17 mouse cellular contexts compared by ENCODE assay signal in the genomic region with DNA sequence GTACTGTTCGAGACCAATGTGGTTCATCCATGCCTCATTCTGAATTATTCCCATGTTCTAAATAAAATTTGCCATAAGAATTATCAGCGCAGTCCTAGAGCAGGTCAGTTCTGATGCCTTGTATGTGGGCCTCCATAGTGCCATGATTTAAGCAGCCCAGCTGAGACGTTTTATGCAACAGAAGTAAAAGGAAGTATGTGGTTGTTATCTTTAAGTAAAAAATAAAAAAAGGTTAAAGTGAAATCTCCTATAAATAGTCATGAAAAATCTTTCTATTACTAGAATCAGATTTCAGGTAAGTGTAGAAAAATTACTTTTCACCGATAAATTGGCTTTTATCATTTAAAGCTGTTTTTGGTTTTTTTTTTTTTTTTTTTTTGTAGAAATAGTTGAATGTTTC.
A peak's percentile ranks its signal among the peaks of the same experiment; 100 is the strongest.
DNase-seq lines count a peak whose midpoint lies in the region; ATAC-seq and TF ChIP-seq lines count a peak whose summit lies in the region.
"Had no signal": no experiment of that assay in that cellular context is flagged by ENCODE, and none has a peak within 500 bp of the region (broad histone marks: within the 10 kb centered on the region; RNA-seq: fewer than 3 reads in every experiment).

No protein-coding gene starts in this region.

- no peak for ATAC-seq in intestine, embryonic 14.5 days (replicated peaks; ENCODE audit: low FRiP score, low TSS enrichment, low read depth)
- ATAC-seq in intestine, embryonic 15.5 days = no peak
- ATAC-seq in lung, embryonic 15.5 days (ENCODE audit: borderline replicate concordance, extremely low read depth, low FRiP score, low TSS enrichment) = no peak
- ATAC-seq in embryonic facial prominence, embryonic 11.5 days (replicated peaks; ENCODE audit: insufficient number of reproducible peaks, low FRiP score, low TSS enrichment, low read depth) = no peak
- ATAC-seq: midbrain, embryonic 16.5 days had no signal

- no peak overlapping the region for H3K4me3 ChIP-seq in intestine, embryonic 14.5 days (ENCODE audit: low read depth, low read length)
- no peak overlapping the region for H3K4me3 ChIP-seq in intestine, embryonic 15.5 days (replicated peaks)
- H3K4me3 ChIP-seq in lung, embryonic 15.5 days = no peak overlapping the region
- H3K4me3 ChIP-seq in embryonic facial prominence, embryonic 11.5 days (ENCODE audit: low read depth, low read length) = no peak overlapping the region
- no peak overlapping the region for H3K4me3 ChIP-seq in myocyte
- H3K4me3 ChIP-seq: forebrain, embryonic 12.5 days; heart, adult 2 months; heart, embryonic 15.5 days; stomach, embryonic 15.5 days had no signal

- no peaks in the 10 kb centered on the region for H3K79me2 ChIP-seq in myocyte (ENCODE audit: control insufficient read depth, insufficient read depth)

- H3K9me3 ChIP-seq in intestine, embryonic 14.5 days (ENCODE audit: control insufficient read depth, low read length) = no peaks in the 10 kb centered on the region
- H3K9me3 ChIP-seq in intestine, embryonic 15.5 days = no peaks in the 10 kb centered on the region
- H3K9me3 ChIP-seq in lung, embryonic 15.5 days = no peaks in the 10 kb centered on the region
- H3K9me3 ChIP-seq in embryonic facial prominence, embryonic 11.5 days (replicated peaks; ENCODE audit: control insufficient read depth, low read length) = no peaks in the 10 kb centered on the region
- H3K9me3 ChIP-seq: forebrain, embryonic 12.5 days; heart, embryonic 15.5 days; megakaryocyte, embryonic 14.5 days; stomach, embryonic 15.5 days had no signal

- no peaks in the 10 kb centered on the region for H3K27me3 ChIP-seq in intestine, embryonic 14.5 days (replicated peaks; ENCODE audit: control insufficient read depth, insufficient read depth, low read length)
- H3K27me3 ChIP-seq in intestine, embryonic 15.5 days (replicated peaks) = no peaks in the 10 kb centered on the region
- no peaks in the 10 kb centered on the region for H3K27me3 ChIP-seq in lung, embryonic 15.5 days
- H3K27me3 ChIP-seq in embryonic facial prominence, embryonic 11.5 days (ENCODE audit: control insufficient read depth, insufficient read depth, low read length) = no peaks in the 10 kb centered on the region
- no peaks in the 10 kb centered on the region for H3K27me3 ChIP-seq in myocyte (ENCODE audit: control insufficient read depth, insufficient read depth, insufficient read length)
- H3K27me3 ChIP-seq: heart, embryonic 15.5 days; stomach, embryonic 15.5 days had no signal

- intact Hi-C loops in left cerebral cortex, postnatal 25 days (cut with DNase I) = no loop called here

- TF ChIP-seq POLR2A in myocyte (IDR thresholded peaks at IDR 0.05; ENCODE audit: insufficient read length, low read depth) = no peak

- no peak overlapping the region for H3K9ac ChIP-seq in intestine, embryonic 14.5 days (ENCODE audit: low read length)
- H3K9ac ChIP-seq in intestine, embryonic 15.5 days = no peak overlapping the region
- H3K9ac ChIP-seq in lung, embryonic 15.5 days = no peak overlapping the region
- no peak overlapping the region for H3K9ac ChIP-seq in embryonic facial prominence, embryonic 11.5 days (replicated peaks; ENCODE audit: low read length)
- H3K9ac ChIP-seq: forebrain, embryonic 12.5 days; stomach, embryonic 15.5 days had no signal

- no peaks in the 10 kb centered on the region for H3K36me3 ChIP-seq in intestine, embryonic 14.5 days (ENCODE audit: control insufficient read depth, insufficient read depth, low read length)
- no peaks in the 10 kb centered on the region for H3K36me3 ChIP-seq in intestine, embryonic 15.5 days
- no peaks in the 10 kb centered on the region for H3K36me3 ChIP-seq in lung, embryonic 15.5 days
- no peaks in the 10 kb centered on the region for H3K36me3 ChIP-seq in embryonic facial prominence, embryonic 11.5 days (replicated peaks; ENCODE audit: control insufficient read depth, insufficient read depth, low read depth, low read length)
- H3K36me3 ChIP-seq in myocyte (ENCODE audit: control insufficient read depth, insufficient read depth) = no peaks in the 10 kb centered on the region
- H3K36me3 ChIP-seq: forebrain, embryonic 12.5 days; heart, embryonic 15.5 days; stomach, embryonic 15.5 days had no signal

- DNase-seq in intestine, embryonic 14.5 days (ENCODE audit: low spot score) = no peak
- no peak for DNase-seq in lung, postnatal 25 days (ENCODE audit: low spot score)
- no peak for DNase-seq in embryonic facial prominence, embryonic 11.5 days (ENCODE audit: low spot score)
- DNase-seq in left cerebral cortex, postnatal 25 days (ENCODE audit: low spot score in 2 of 2) = no peak
- DNase-seq: cerebellum, adult 2 months; heart, adult 2 months; left cerebral cortex, postnatal 4 days; lung, adult 18-20 months; thymus, adult 18-20 months had no signal

- H3K4me2 ChIP-seq in intestine, embryonic 14.5 days (ENCODE audit: low read length) = no peak overlapping the region
- no peak overlapping the region for H3K4me2 ChIP-seq in intestine, embryonic 15.5 days (replicated peaks)
- H3K4me2 ChIP-seq in lung, embryonic 15.5 days = no peak overlapping the region
- H3K4me2 ChIP-seq in embryonic facial prominence, embryonic 11.5 days (ENCODE audit: low read depth, low read length) = no peak overlapping the region
- peak overlapping the region; percentile 10 for H3K4me2 ChIP-seq in myocyte (ENCODE audit: low read depth)
- H3K4me2 ChIP-seq: forebrain, embryonic 12.5 days; stomach, embryonic 15.5 days had no signal

- 79% methylated on average over 4 of the region's 4 CpGs for WGBS in intestine, embryonic 14.5 days
- 76% methylated on average over 4 of the region's 4 CpGs for WGBS in intestine, embryonic 15.5 days
- 78% methylated on average over 4 of the region's 4 CpGs for WGBS in lung, embryonic 15.5 days
- WGBS in embryonic facial prominence, embryonic 11.5 days = 85% methylated on average over 4 of the region's 4 CpGs

- H3ac ChIP-seq in myocyte (ENCODE audit: control insufficient read depth, insufficient read length) = no peak overlapping the region

- H3K4me1 ChIP-seq in intestine, embryonic 14.5 days (replicated peaks; ENCODE audit: control insufficient read depth, insufficient read depth, low read length) = peaks cover 58% of the 10 kb centered on the region
- H3K4me1 ChIP-seq in intestine, embryonic 15.5 days (replicated peaks) = peaks cover 12% of the 10 kb centered on the region
- H3K4me1 ChIP-seq in lung, embryonic 15.5 days = peaks cover 47% of the 10 kb centered on the region
- no peaks in the 10 kb centered on the region; the same call in 1 of the 2 replicates for H3K4me1 ChIP-seq in embryonic facial prominence, embryonic 11.5 days (ENCODE audit: control insufficient read depth, insufficient read depth, low read length)

- H3K27ac ChIP-seq in intestine, embryonic 14.5 days (ENCODE audit: low read depth) = peak overlapping the region; percentile 38
- H3K27ac ChIP-seq in intestine, embryonic 15.5 days = no peak overlapping the region
- peak overlapping the region; percentile 65 for H3K27ac ChIP-seq in lung, embryonic 15.5 days
- peak overlapping the region; percentile 1; the same call in 1 of the 2 replicates for H3K27ac ChIP-seq in embryonic facial prominence, embryonic 11.5 days (replicated peaks; ENCODE audit: low read depth, low read length)
- H3K27ac ChIP-seq: forebrain, embryonic 12.5 days; heart, adult 2 months had no signal

TF ChIP-seq in myocyte, 11 proteins besides CTCF, POLR2A, EP300 and RAD21:
- TF ChIP-seq MAX (IDR thresholded peaks at IDR 0.05; ENCODE audit: low read depth) (no peak), REST (IDR thresholded peaks at IDR 0.05; ENCODE audit: insufficient read depth, insufficient read length) (no peak), TCF12 (IDR thresholded peaks at IDR 0.05; ENCODE audit: insufficient read depth, poor library complexity, severe bottlenecking) (no peak), MYOD1 (IDR thresholded peaks at IDR 0.05; ENCODE audit: control insufficient read depth in 1 of 3, insufficient read length in 2 of 3, low read depth in 2 of 3) (no peak), POLR2AphosphoS2 (IDR thresholded peaks at IDR 0.05; ENCODE audit: insufficient read length, low read depth) (no peak), SRF (IDR thresholded peaks at IDR 0.05; ENCODE audit: control insufficient read depth, insufficient read length, low read depth) (no peak), E2F4 (IDR thresholded peaks at IDR 0.05; ENCODE audit: insufficient read depth) (no peak), TCF3 (IDR thresholded peaks at IDR 0.05; ENCODE audit: insufficient read length, low read depth) (no peak), CEBPB (IDR thresholded peaks at IDR 0.05; ENCODE audit: insufficient read depth, poor library complexity, severe bottlenecking) (no peak), MYOG (IDR thresholded peaks at IDR 0.05; ENCODE audit: control insufficient read depth in 1 of 3, insufficient read depth in 1 of 3, insufficient read length in 2 of 3, low read depth in 2 of 3) (no peak), USF1 (IDR thresholded peaks at IDR 0.05; ENCODE audit: low read depth) (no peak)
